Mouse (Mus musculus): ENCODE measurements around the gene Rxra.
A peak's percentile ranks its signal among the peaks of the same experiment; 100 is the strongest.

Rxra gene

GRCm38 (mm10) chr2:27676106-27676477 is at the start of gene Rxra:
Gene Rxra (plus strand): TSS chr2:27676440.
- peak; percentile 39 for DNase-seq

GRCm38 (mm10) chr2:27626604-27627003 is 49.6 kb upstream of the Rxra start:
- no peak for DNase-seq

- no peak for DNase-seq
Measured at GRCm38 (mm10) chr2:27630601-27631285, 45.5 kb upstream of the Rxra start.

- no peak for DNase-seq
Measured at GRCm38 (mm10) chr2:27633471-27633870, 42.8 kb upstream of the Rxra start.

- no peak for DNase-seq
Measured at GRCm38 (mm10) chr2:27634018-27634417, 42.2 kb upstream of the Rxra start.

GRCm38 (mm10) chr2:27635147-27635738 is 41.0 kb upstream of the Rxra start:
- DNase-seq, result no peak

GRCm38 (mm10) chr2:27636796-27637195 is 39.4 kb upstream of the Rxra start:
- DNase-seq, result no peak

GRCm38 (mm10) chr2:27637281-27637896 is 38.9 kb upstream of the Rxra start:
- DNase-seq, result no peak

GRCm38 (mm10) chr2:27639631-27640334 is 36.5 kb upstream of the Rxra start:
- no peak for DNase-seq

GRCm38 (mm10) chr2:27640900-27641479 is 35.2 kb upstream of the Rxra start:
- no peak for DNase-seq

GRCm38 (mm10) chr2:27644547-27645120 is 31.6 kb upstream of the Rxra start:
- DNase-seq, result no peak

- no peak for DNase-seq
Measured at GRCm38 (mm10) chr2:27645471-27645870, 30.8 kb upstream of the Rxra start.

- DNase-seq, result no peak
Measured at GRCm38 (mm10) chr2:27649862-27650661, 26.2 kb upstream of the Rxra start.

- no peak for DNase-seq
Measured at GRCm38 (mm10) chr2:27650991-27651390, 25.2 kb upstream of the Rxra start.

GRCm38 (mm10) chr2:27653496-27654030 is 22.7 kb upstream of the Rxra start:
- no peak for DNase-seq

GRCm38 (mm10) chr2:27654321-27655232 is 21.7 kb upstream of the Rxra start:
- DNase-seq, result no peak

GRCm38 (mm10) chr2:27656576-27656975 is 19.7 kb upstream of the Rxra start:
- no peak for DNase-seq

GRCm38 (mm10) chr2:27665284-27665683 is 11.0 kb upstream of the Rxra start:
- no peak for DNase-seq

- no peak for DNase-seq
Measured at GRCm38 (mm10) chr2:27666719-27667118, 9.5 kb upstream of the Rxra start.

- DNase-seq, result no peak
Measured at GRCm38 (mm10) chr2:27667677-27668076, 8.6 kb upstream of the Rxra start.

- DNase-seq, result no peak
Measured at GRCm38 (mm10) chr2:27670746-27671145, 5.5 kb upstream of the Rxra start.

Data from cerebellum, adult 9-11 months (tissue).